ENCODE assay signal across 16 mouse cellular contexts in the genomic region with DNA sequence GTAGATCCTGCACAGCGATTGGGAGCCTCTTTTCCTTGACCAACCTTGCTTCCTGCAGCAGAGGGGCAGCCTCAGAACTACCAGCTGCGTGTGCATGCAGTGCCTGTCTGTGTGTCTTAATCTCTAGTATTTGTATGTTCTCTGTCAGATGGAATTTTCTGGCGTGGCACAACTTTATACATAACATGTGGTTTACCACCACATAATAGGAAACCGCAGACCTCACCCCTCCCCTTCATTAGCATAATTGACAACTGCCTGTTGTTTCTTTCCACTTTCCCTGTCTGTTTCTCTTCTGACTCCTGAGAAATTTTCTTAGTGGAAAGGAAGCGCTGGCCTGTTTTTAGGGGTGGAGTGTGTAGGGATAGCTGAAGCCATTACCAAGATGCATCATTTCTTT. TPM values are rescaled to one million over a fixed set of nuclear protein-coding genes. Genes with fewer than 3 reads are reported as not detected.
DNase-seq lines count a peak whose midpoint lies in the region; ATAC-seq and TF ChIP-seq lines count a peak whose summit lies in the region.
"Had no signal": no experiment of that assay in that cellular context is flagged by ENCODE, and none has a peak within 500 bp of the region (broad histone marks: within the 10 kb centered on the region; RNA-seq: fewer than 3 reads in every experiment).

No protein-coding gene starts in this region.

- peak overlapping the region; percentile 4 for H3ac ChIP-seq in C2C12 (ENCODE audit: control insufficient read depth, insufficient read length, low read depth)

- TF ChIP-seq CTCF in C2C12 (IDR thresholded peaks at IDR 0.05; ENCODE audit: control insufficient read depth, insufficient read depth, insufficient read length): no peak

- no peak for DNase-seq in liver, embryonic 11.5 days (ENCODE audit: low spot score)
- DNase-seq in Muller cell, postnatal 12 days (ENCODE audit: inconsistent ontology term): peak; percentile 87
- no peak for DNase-seq in embryo, embryonic 10.5 days (ENCODE audit: low spot score)
- DNase-seq in spleen, adult 12 weeks (ENCODE audit: low spot score): no peak
- DNase-seq: adrenal gland, adult 8-10 months; cerebellum, adult 18-20 months; kidney, adult 18-20 months; kidney, postnatal 25 days; layer of hippocampus, adult 9-11 months; lung, embryonic 14.5 days had no signal

- no peaks in the 10 kb centered on the region for H3K79me3 ChIP-seq in C2C12 (ENCODE audit: low read depth)

- ATAC-seq in liver, embryonic 11.5 days (replicated peaks; ENCODE audit: low FRiP score): no peak
- ATAC-seq in liver, embryonic 12.5 days: no peak
- peak; percentile 77 for ATAC-seq in inflammation-experienced regulatory T-cells, adult 6 months

- H3K36me3 ChIP-seq in liver, embryonic 11.5 days (ENCODE audit: control insufficient read depth, insufficient read depth, low read length): no peaks in the 10 kb centered on the region
- no peaks in the 10 kb centered on the region for H3K36me3 ChIP-seq in liver, embryonic 12.5 days
- H3K36me3 ChIP-seq in C2C12 (ENCODE audit: control insufficient read depth, insufficient read depth): peaks cover 14% of the 10 kb centered on the region

- H3K27ac ChIP-seq in liver, embryonic 11.5 days (ENCODE audit: low read depth, low read length): no peak overlapping the region
- H3K27ac ChIP-seq in liver, embryonic 12.5 days: no peak overlapping the region
- H3K27ac ChIP-seq: heart, embryonic 15.5 days; hindbrain, embryonic 14.5 days; neural tube, embryonic 15.5 days had no signal

- H3K4me3 ChIP-seq in liver, embryonic 11.5 days (ENCODE audit: low read depth, low read length): no peak overlapping the region
- H3K4me3 ChIP-seq in liver, embryonic 12.5 days: no peak overlapping the region
- H3K4me3 ChIP-seq in C2C12 (ENCODE audit: insufficient read depth, poor library complexity, severe bottlenecking): no peak overlapping the region
- H3K4me3 ChIP-seq: heart, embryonic 15.5 days; neural tube, embryonic 15.5 days had no signal

- H3K27me3 ChIP-seq in liver, embryonic 11.5 days (replicated peaks; ENCODE audit: control insufficient read depth, insufficient read depth, low read length): no peaks in the 10 kb centered on the region
- H3K27me3 ChIP-seq in liver, embryonic 12.5 days (replicated peaks): no peaks in the 10 kb centered on the region
- H3K27me3 ChIP-seq in C2C12 (ENCODE audit: control insufficient read depth, insufficient read depth, insufficient read length): no peaks in the 10 kb centered on the region
- H3K27me3 ChIP-seq: heart, embryonic 15.5 days; neural tube, embryonic 15.5 days had no signal

- WGBS in liver, embryonic 11.5 days: 60% methylated on average over 5 of the region's 5 CpGs
- WGBS in liver, embryonic 12.5 days (ENCODE audit: insufficient replicate concordance): 39% methylated on average over 5 of the region's 5 CpGs

- peak overlapping the region; percentile 12; the same call in 1 of the 2 replicates for H3K4me2 ChIP-seq in liver, embryonic 11.5 days
- H3K4me2 ChIP-seq in liver, embryonic 12.5 days: no peak overlapping the region
- H3K4me2 ChIP-seq: heart, embryonic 15.5 days; hindbrain, embryonic 14.5 days; lung, embryonic 14.5 days; neural tube, embryonic 15.5 days had no signal

- no peaks in the 10 kb centered on the region for H3K9me3 ChIP-seq in liver, embryonic 11.5 days (ENCODE audit: control insufficient read depth, low read length)
- H3K9me3 ChIP-seq in liver, embryonic 12.5 days (replicated peaks): no peaks in the 10 kb centered on the region
- H3K9me3 ChIP-seq: heart, embryonic 15.5 days; neural tube, embryonic 15.5 days had no signal

- H3K9ac ChIP-seq in liver, embryonic 11.5 days (ENCODE audit: low read depth, low read length): no peak overlapping the region
- H3K9ac ChIP-seq in liver, embryonic 12.5 days: no peak overlapping the region
- H3K9ac ChIP-seq: heart, embryonic 15.5 days; hindbrain, embryonic 14.5 days; lung, embryonic 14.5 days; neural tube, embryonic 15.5 days had no signal

- H3K79me2 ChIP-seq in C2C12 (ENCODE audit: control insufficient read depth, insufficient read depth): no peaks in the 10 kb centered on the region

- H3K4me1 ChIP-seq in liver, embryonic 11.5 days (replicated peaks; ENCODE audit: control insufficient read depth, insufficient read depth, low read length): 0 out of 2 replicates have a peak, but pooled peaks cover 4% of the 10 kb centered on the region
- peaks cover 14% of the 10 kb centered on the region for H3K4me1 ChIP-seq in liver, embryonic 12.5 days
- H3K4me1 ChIP-seq: neural tube, embryonic 15.5 days had no signal

TF ChIP-seq in C2C12, 6 proteins besides CTCF, POLR2A, EP300 and RAD21:
- TF ChIP-seq USF1 (IDR thresholded peaks at IDR 0.05; ENCODE audit: low read depth) (no peak), FOSL1 (IDR thresholded peaks at IDR 0.05; ENCODE audit: insufficient read depth, low read length, poor library complexity, severe bottlenecking) (no peak), MAX (IDR thresholded peaks at IDR 0.05) (no peak), CEBPB (IDR thresholded peaks at IDR 0.05; ENCODE audit: low read depth) (no peak), MYOD1 (IDR thresholded peaks at IDR 0.05; ENCODE audit: control insufficient read depth, insufficient read length, low read depth) (no peak), MYOG (IDR thresholded peaks at IDR 0.05; ENCODE audit: control insufficient read depth, extremely low read depth, insufficient read length) (no peak)

RNA-seq across cellular contexts. Expression of gene Ctnnbip1, which starts 23.9 kb away (rescaled TPM):
- 21.4 and 24.6 TPM in 2 replicates for polyA plus RNA-seq in liver, embryonic 11.5 days (2014; fragmentation: Nextera tagmentation; extraction: Ambion mirVana)
- 10.0 and 10.1 TPM in 2 replicates for polyA plus RNA-seq in liver, embryonic 12.5 days (2016; fragmentation: Nextera tagmentation; extraction: Ambion mirVana)
- 57.8 TPM for polyA plus RNA-seq in C2C12 (2012; fragmentation: generic; extraction: Trizol)
- polyA plus RNA-seq in inflammation-experienced regulatory T-cells, adult 6 months (2017; shearing (Covaris generic)): 1 to 10 TPM in 2 of 3 experiments, under 1 TPM in 1; 0.59 to 1.4 (median 1.4) TPM

RNA-seq across cellular contexts. Expression of gene Clstn1, which starts 44.3 kb away (rescaled TPM):
- 7.8 and 7.9 TPM in 2 replicates for polyA plus RNA-seq in liver, embryonic 11.5 days (2014; fragmentation: Nextera tagmentation; extraction: Ambion mirVana)
- 6.2 and 6.9 TPM in 2 replicates for polyA plus RNA-seq in liver, embryonic 12.5 days (2016; fragmentation: Nextera tagmentation; extraction: Ambion mirVana)
- 45.3 TPM for polyA plus RNA-seq in C2C12 (2012; fragmentation: generic; extraction: Trizol)
- polyA plus RNA-seq in inflammation-experienced regulatory T-cells, adult 6 months (2017; shearing (Covaris generic)): 1 to 10 TPM; 5.4 to 7.5 (median 6.3) TPM

RNA-seq across cellular contexts. Expression of gene Lzic, which starts 56.9 kb away (rescaled TPM):
- 41.8 and 43.6 TPM in 2 replicates for polyA plus RNA-seq in liver, embryonic 11.5 days (2014; fragmentation: Nextera tagmentation; extraction: Ambion mirVana)
- polyA plus RNA-seq in liver, embryonic 12.5 days (2016; fragmentation: Nextera tagmentation; extraction: Ambion mirVana): 23.8 and 24.7 TPM in 2 replicates
- 44.7 TPM for polyA plus RNA-seq in C2C12 (2012; fragmentation: generic; extraction: Trizol)
- 10 to 100 TPM; 26.0 to 43.4 (median 28.2) TPM for polyA plus RNA-seq in inflammation-experienced regulatory T-cells, adult 6 months (2017; shearing (Covaris generic))

RNA-seq across cellular contexts. Expression of gene Nmnat1, which starts 56.9 kb away (rescaled TPM):
- polyA plus RNA-seq in liver, embryonic 11.5 days (2014; fragmentation: Nextera tagmentation; extraction: Ambion mirVana): 13.0 and 14.3 TPM in 2 replicates
- polyA plus RNA-seq in liver, embryonic 12.5 days (2016; fragmentation: Nextera tagmentation; extraction: Ambion mirVana): 6.8 and 8.4 TPM in 2 replicates
- 8.8 TPM for polyA plus RNA-seq in C2C12 (2012; fragmentation: generic; extraction: Trizol)
- polyA plus RNA-seq in inflammation-experienced regulatory T-cells, adult 6 months (2017; shearing (Covaris generic)): 1 to 10 TPM; 6.2 to 6.9 (median 6.3) TPM
